Mouse (Mus musculus) kidney, postnatal 0 days (tissue): ENCODE results near the gene Usp31. TPM values are rescaled to one million over a fixed set of nuclear protein-coding genes. Genes with fewer than 3 reads are reported as not detected.

ENCODE experiments used
- ATAC-seq: fragments of 200-750 bp; cut with Nextera tagmentation; replicated peaks from 2 replicates; pipeline ENCODE4 v1.8.0; 2017; ENCODE audit warnings: low read depth, moderate number of reproducible peaks, moderate TSS enrichment, moderate library complexity; ENCODE audit not compliant: low FRiP score
- DNase-seq: peaks from one replicate; pipeline ENCODE4 v3.0.0-alpha.2; 2016; ENCODE audit warnings: low spot score
- H3K27ac ChIP-seq: fragments of 300-500 bp; sonication (generic); 2 replicates; pipeline ENCODE4 v1.5.1; 2014; ENCODE audit warnings: mild to moderate bottlenecking
- H3K27me3 ChIP-seq: fragments of 300-500 bp; sonication (generic); 2 replicates; pipeline ENCODE4 v1.6.1; 2014; ENCODE audit warnings: low read length, mixed read lengths; ENCODE audit not compliant: insufficient read depth
- H3K36me3 ChIP-seq: fragments of 300-500 bp; sonication (generic); 2 replicates; pipeline ENCODE4 v1.6.1; 2014; ENCODE audit warnings: low read length, mixed read lengths; ENCODE audit not compliant: insufficient read depth
- H3K4me1 ChIP-seq: fragments of 300-500 bp; sonication (generic); replicated peaks from 2 replicates; pipeline ENCODE4 v1.6.1; 2014; ENCODE audit warnings: antibody characterized with exemption, low read length, mixed read lengths; ENCODE audit not compliant: insufficient read depth
- H3K4me2 ChIP-seq: fragments of 300-500 bp; sonication (generic); 2 replicates; pipeline ENCODE4 v1.6.1; 2014; ENCODE audit warnings: mild to moderate bottlenecking, low read length, moderate library complexity, mixed read lengths
- H3K4me3 ChIP-seq: fragments of 300-500 bp; sonication (generic); replicated peaks from 2 replicates; pipeline ENCODE4 v1.5.1; 2014; ENCODE audit warnings: low read depth, low read length
- H3K9ac ChIP-seq: fragments of 300-500 bp; sonication (generic); 2 replicates; pipeline ENCODE4 v1.6.1; 2014; ENCODE audit warnings: low read depth, low read length
- H3K9me3 ChIP-seq: fragments of 300-500 bp; sonication (generic); replicated peaks from 2 replicates; pipeline ENCODE4 v1.6.1; 2016; ENCODE audit warnings: low read length, inconsistent platforms, mixed read lengths
- CTCF ChIP-seq: IDR thresholded peaks from 2 replicates; pipeline ENCODE4 v1.5.1; 2016; ENCODE audit warnings: antibody characterized with exemption, low read depth, mild to moderate bottlenecking, moderate library complexity
- WGBS: fragments of 180-500 bp; shearing (Covaris S2); extraction: QIAGEN DNeasy Blood & Tissue Kit; methylation state at CpG from one replicate; pipeline ENCODE4 v1.1.7; 2014; 5-methylcytosine and 5-hydroxymethylcytosine counted together
- polyA plus RNA-seq: library from polyadenylated mRNA; unstranded; fragments of >200 nt; fragmentation: Nextera tagmentation; extraction: Ambion mirVana; gene quantifications from 2 replicates; pipeline ENCODE4 v1.2.1, GENCODE M21; 2015

Usp31 gene
- polyA plus RNA-seq, 1 experiment from 2014 or later, result 1.6 TPM

DNA sequence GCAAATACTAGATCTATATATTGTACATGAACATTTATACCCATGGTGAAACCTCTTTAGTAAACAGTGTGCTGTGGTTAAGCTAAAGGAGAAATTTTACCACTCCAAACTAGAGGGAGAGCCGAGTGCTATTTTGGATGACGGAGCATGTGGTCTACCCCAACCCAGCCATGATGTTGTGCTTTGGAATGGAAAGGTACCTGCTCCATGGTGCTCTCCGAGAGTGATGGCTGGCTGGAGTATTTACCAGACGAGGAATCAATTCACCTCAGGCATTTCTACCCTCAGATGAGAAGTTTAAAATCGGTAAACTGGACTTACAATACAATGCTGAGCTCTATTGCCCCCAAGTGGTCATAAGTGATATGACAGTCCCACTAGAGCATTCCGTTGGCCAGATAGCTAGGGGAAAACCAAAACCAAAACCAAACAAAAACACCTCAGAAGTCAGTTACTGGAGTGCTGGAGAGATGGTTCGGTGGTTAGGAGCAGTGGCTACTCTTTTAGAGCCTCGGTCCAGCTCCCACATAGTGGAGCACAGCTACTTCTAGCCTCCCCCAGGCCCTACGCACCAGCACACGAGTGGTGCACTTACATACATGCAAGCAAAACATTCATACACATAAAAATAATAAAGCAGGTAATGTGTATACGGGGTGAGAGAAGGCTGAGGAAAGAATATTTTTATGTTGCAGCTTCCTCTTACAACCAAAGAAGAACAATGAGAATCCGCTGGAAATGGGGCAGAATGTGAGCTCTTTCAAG, 65.9 kb downstream of the Usp31 start:
- DNase-seq, result peak; percentile 76
- Histone ChIP-seq H3K4me1 (no peaks in the 10 kb centered on the region), H3K4me3 (no peak overlapping the region), H3K9ac (no peak overlapping the region), H3K27ac (no peak overlapping the region), H3K27me3 (no peaks in the 10 kb centered on the region), H3K36me3 (no peaks in the 10 kb centered on the region), H3K9me3 (no peaks in the 10 kb centered on the region), H3K4me2 (no peak overlapping the region)
- ATAC-seq, result peak; percentile 21; the same call in 1 of the 2 replicates
- WGBS, result 47% methylated on average over 12 of the region's 12 CpGs
- TF ChIP-seq CTCF, result peak; percentile 80

DNA sequence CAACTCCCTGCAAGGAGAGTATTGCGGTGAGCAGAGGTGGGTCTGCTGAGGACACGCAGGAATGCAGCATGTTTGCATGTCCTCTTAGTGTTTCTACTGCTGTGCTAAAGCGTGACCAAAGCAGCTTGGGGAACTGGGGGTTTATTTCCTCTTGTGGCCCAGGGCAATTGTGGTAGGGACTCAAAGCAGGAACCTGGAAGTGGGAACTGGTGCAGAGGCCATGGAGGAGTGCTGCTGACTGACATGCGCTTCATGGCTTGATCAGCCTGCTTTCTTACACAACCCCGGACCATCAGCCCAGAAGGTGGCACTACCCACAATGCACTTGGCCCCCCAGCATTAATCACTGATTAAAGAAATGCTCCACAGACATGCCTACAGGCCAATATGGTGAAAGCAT, 70.3 kb downstream of the Usp31 start:
- 80% methylated on average over 5 of the region's 5 CpGs for WGBS
- H3K9me3 ChIP-seq, result no peaks in the 10 kb centered on the region
- no peak for TF ChIP-seq CTCF
- no peak overlapping the region for H3K27ac ChIP-seq
- H3K9ac ChIP-seq, result no peak overlapping the region
- H3K4me3 ChIP-seq, result no peak overlapping the region
- ATAC-seq, result no peak
- no peaks in the 10 kb centered on the region for H3K36me3 ChIP-seq
- no peak overlapping the region for H3K4me2 ChIP-seq
- H3K27me3 ChIP-seq, result no peaks in the 10 kb centered on the region
- no peak for DNase-seq
- no peaks in the 10 kb centered on the region for H3K4me1 ChIP-seq

DNA sequence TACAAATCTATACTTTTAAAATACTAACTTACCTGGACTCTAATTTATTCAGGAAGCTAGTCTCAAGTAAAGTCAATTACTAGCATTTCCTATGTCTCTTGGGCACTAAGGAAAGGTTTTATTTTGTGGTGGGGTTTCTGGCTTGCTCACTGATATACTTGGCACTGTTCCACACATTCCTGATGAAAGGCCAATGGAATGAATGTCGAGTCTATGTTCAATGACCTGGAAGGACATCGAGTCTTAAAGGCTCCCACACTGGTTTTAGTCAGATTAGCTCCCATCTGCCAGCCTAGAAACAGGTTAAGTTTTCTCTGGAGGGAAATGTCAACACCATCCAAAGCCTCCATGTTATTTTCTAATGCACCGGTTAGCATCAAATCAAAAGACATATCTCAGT, 72.8 kb downstream of the Usp31 start:
- Histone ChIP-seq H3K4me1 (no peaks in the 10 kb centered on the region), H3K36me3 (no peaks in the 10 kb centered on the region), H3K9ac (no peak overlapping the region), H3K4me2 (no peak overlapping the region), H3K4me3 (no peak overlapping the region), H3K27me3 (no peaks in the 10 kb centered on the region), H3K27ac (no peak overlapping the region), H3K9me3 (no peaks in the 10 kb centered on the region)
- DNase-seq (peak; percentile 2), ATAC-seq (no peak)
- 56% methylated on average over 3 of the region's 3 CpGs for WGBS
- no peak for TF ChIP-seq CTCF

GRCm38 (mm10) chr7:121622835-121623420, 84.1 kb downstream of the Usp31 start:
- H3K4me3 ChIP-seq, result no peak overlapping the region
- no peak for TF ChIP-seq CTCF
- no peak overlapping the region for H3K4me2 ChIP-seq
- no peaks in the 10 kb centered on the region for H3K9me3 ChIP-seq
- H3K27me3 ChIP-seq, result no peaks in the 10 kb centered on the region
- 40% methylated on average over 9 of the region's 9 CpGs for WGBS
- no peaks in the 10 kb centered on the region for H3K36me3 ChIP-seq
- no peaks in the 10 kb centered on the region for H3K4me1 ChIP-seq
- H3K9ac ChIP-seq, result no peak overlapping the region
- ATAC-seq, result no peak
- H3K27ac ChIP-seq, result no peak overlapping the region
- DNase-seq, result no peak

DNA sequence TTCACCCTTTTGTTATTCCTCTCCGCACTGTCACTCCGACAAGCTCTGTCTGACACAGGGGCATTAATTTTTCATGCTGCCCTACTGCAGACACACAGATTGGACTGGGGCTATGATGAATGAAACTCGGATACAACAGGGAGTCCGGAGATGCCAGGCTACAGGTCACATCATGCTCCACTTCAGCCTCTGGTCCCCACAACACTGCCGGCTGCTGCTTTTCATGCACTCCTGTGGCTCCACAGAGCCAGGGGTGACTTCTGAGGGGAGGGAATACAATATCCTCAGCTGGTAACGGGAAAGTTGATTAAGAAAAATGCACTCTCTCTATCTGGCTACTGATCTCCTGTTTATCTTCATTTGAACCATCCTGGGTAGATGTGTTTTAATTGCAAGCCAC, 84.6 kb downstream of the Usp31 start:
- Histone ChIP-seq H3K9me3 (no peaks in the 10 kb centered on the region), H3K4me3 (no peak overlapping the region), H3K27me3 (no peaks in the 10 kb centered on the region), H3K4me2 (no peak overlapping the region), H3K27ac (no peak overlapping the region), H3K4me1 (no peaks in the 10 kb centered on the region), H3K9ac (no peak overlapping the region), H3K36me3 (no peaks in the 10 kb centered on the region)
- no peak for ATAC-seq
- 53% methylated on average over 6 of the region's 6 CpGs for WGBS
- TF ChIP-seq CTCF, result no peak
- no peak for DNase-seq

- Histone ChIP-seq H3K4me1 (no peaks in the 10 kb centered on the region), H3K9ac (no peak overlapping the region), H3K4me2 (no peak overlapping the region), H3K27ac (no peak overlapping the region), H3K4me3 (no peak overlapping the region), H3K27me3 (no peaks in the 10 kb centered on the region), H3K36me3 (no peaks in the 10 kb centered on the region), H3K9me3 (no peaks in the 10 kb centered on the region; the same call in 1 of the 2 replicates)
- peak; percentile 62 for DNase-seq
- ATAC-seq, result no peak
- TF ChIP-seq CTCF, result no peak
- 20% methylated on average over 4 of the region's 4 CpGs for WGBS
Observed at GRCm38 (mm10) chr7:121601697-121602096, 105.4 kb downstream of the Usp31 start.
